Mouse (Mus musculus) telencephalon, adult 2 months (tissue): Measurements from ENCODE around the gene Caly.

Experiments used
- DNase-seq: peaks from one replicate; pipeline ENCODE4 v3.0.0-alpha.2; 2011; ENCODE audit warnings: low read depth, low spot score

Caly gene

DNA sequence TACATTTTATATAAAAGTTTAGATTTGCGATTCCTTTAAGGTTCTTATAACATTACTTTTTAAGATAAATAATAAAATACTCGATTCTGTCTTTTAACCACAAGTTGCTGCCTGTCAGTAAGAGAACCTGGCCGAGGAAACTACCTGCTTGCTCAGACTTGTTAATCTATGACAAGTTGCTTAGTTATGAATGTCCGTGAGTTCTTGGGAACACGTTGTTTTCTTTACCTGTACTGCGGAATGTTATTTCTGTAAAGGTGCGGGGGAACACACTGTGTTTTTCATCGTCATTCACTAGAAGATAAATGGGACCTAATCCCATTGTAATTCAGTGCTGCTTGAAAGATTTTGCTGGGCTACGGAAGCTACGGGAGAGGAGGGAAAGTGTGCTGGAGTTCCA is 8.3 kb upstream of the Caly start:
- DNase-seq = no peak

GRCm38 (mm10) chr7:140081408-140082241 is 723 bp downstream of the Caly start:
- peak; percentile 43 for DNase-seq

DNA sequence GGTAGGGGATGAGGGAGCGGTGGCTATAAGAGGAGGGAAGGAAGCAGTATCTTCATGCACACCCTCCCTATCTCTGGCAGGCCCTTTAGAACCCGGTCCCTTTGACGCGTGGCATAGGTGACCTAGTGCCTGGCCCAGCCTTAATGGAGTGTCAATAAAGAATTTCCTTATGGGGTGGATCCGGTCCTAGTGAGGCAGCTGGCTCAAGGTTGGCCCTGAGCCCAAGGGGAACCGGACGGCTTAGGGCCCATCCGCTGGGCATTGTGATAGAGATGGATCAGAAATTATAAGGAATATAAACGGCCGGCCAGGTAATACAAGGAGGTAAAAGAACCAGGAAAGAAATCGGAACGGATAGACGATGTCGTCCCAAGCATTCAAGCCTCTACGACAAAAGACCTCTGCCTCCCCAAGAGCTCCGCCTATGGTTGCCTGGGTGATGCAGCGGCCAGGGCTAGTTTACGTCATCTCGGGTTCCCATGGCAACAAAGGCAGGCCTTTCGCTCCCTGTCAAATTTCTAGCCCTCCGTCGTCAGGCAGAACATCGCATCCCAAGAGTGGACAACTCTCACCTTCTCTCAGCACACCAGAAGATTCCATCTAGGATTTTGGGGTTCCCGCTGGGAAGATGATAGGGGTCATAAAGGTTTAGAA is 1.7 kb downstream of the Caly start:
- DNase-seq = peak; percentile 96

DNA sequence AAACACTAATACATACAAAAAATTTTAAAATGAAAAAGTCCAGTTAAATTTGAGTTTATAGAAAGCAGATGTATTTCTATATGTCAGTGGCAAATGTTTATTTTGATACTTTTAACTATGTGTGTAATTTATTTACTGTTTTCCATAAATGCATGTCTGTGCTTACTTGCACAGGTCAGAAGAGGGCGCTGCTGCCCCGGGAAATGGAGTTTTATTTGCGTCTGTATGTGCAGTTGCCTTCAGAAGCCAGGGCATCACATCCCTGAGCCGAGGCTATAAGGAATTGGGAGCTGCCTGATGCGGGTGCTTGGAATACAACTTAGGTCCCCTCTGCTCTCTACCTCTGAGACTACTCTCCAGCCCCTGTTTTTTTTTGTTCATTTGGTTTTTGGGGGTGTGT is 3.6 kb downstream of the Caly start:
- DNase-seq = peak; percentile 67

DNA sequence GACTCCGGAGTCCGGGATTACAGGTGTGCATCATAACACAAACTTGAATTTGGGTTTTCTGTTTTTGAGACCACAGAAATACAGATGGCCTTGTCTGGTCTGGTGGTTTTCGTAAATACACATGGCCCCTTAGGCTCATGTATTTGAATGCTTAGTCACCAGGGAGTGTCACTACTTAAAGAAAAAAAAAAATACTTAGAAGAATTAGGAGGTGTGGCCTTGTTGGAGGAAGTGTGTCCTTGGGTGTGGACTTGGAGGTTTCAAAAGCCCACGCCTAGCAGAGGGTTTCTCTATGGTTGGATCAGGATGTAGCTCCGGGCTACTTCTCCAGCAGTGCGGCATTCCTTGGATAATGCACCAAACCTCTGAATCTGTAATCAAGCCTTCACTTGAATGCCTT is 4.7 kb downstream of the Caly start:
- DNase-seq = no peak

DNA sequence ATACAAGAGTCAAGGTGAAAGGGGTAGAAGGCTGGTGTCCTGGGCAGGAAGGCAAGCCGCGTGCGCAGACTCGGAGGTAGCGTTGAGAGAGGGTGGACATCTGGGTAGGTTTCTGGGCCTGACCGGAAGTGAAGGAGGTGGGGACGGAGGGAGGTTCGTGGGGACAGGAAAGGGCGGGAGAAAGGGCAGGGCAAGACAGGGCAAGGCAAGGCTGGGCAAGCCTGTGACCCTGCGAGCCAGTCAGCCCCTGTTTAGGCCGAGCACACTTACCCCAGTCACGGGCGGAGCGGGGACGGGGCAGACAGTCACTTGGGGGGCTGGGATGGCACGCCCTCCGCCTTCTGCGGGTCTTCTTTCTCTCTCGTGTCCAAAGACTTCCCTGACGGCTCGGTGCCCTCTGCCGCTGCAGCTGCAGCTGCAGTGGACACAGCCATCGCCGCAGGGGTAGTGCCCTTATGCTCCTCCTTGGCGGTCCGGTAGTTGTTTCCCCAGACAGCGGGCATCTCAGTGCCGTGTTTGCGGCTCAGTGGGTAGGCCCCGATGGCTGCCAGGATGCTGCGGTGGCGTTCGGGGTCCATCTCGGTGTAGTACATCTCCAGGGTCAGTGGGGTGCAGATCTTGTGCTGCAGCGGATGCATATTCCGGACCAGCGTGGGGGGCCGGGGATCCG is 12.2 kb downstream of the Caly start:
- no peak for DNase-seq

DNA sequence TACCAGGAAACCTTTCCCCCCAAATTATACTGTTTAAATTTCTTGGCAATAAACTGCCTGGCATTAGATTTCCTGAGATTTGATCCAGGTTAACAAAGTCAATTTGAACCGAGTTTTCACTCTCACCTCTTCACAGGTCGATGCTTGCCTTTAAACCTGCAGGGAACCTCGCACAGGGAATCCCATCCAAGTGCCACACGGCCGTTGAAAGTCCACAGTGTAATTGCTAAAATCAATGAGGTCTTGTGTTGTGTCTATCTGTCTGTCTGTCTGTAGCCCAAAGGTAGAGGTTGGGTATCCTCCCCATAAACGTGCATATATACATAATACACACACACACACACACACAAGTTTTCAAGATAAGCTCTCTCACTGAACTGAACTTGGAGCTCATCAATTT is 15.0 kb downstream of the Caly start:
- no peak for DNase-seq

- no peak for DNase-seq
Measured at GRCm38 (mm10) chr7:140063092-140063491, 19.3 kb downstream of the Caly start.

DNA sequence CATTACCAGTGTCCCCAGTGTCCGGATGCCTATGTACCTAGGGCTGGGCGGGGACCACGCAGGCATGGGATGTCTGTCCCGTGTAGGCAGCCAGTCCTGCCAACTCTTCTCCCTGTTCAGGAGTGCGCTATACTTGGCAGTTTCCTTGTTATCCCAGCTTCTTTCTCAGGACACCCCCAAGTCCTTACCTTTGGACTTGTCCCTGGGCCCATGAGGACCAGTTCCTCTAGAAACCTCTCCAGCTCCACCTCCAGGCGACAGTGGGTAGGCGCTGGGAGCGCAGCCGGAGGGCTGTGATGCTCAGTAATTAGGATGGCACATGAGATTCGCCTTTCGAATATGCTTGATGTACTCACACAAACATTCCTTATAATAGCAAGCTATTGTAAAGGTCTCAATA is 20.0 kb downstream of the Caly start:
- DNase-seq = no peak

DNA sequence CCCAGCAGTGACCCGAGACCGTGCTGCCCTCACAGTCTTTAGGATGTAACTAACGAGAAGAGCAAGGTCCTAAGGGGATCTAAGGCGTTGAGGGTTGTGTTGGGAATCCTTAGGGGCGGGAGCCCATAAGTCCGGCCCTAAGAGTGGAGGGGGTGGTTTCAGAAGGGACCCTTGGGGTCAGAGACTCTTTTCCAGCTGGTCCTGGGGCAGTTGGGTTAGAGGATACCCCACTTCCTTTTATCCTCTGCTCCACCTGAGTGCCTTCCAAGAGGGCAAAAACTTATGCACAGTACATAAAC is 20.6 kb downstream of the Caly start:
- no peak for DNase-seq

GRCm38 (mm10) chr7:140060936-140061831 is 21.2 kb downstream of the Caly start:
- DNase-seq = no peak

DNA sequence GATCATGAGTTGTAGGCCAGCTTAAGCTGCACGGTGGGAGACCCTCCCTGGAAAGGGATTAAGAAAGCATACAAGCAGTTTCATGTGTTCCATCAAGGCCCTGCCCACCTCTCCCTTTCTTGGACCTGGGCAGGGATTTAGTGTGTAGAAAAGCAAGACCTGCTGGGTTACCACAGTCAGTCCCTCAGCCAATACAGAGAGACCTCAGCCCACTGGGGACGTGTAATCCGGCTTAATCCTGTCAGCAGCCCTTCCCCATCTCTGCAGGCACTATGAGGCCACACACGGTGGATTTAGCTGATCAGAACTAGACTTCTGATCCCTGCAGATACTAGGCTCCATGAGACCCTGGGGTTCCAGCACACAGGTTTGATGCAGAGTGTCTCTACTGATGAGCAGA is 22.7 kb downstream of the Caly start:
- DNase-seq = no peak

GRCm38 (mm10) chr7:140058528-140058927 is 23.8 kb downstream of the Caly start:
- DNase-seq = no peak

GRCm38 (mm10) chr7:140057413-140058407 is 24.6 kb downstream of the Caly start:
- DNase-seq = no peak

- DNase-seq = peak; percentile 70
Measured at GRCm38 (mm10) chr7:140054124-140054523, 28.2 kb downstream of the Caly start.

GRCm38 (mm10) chr7:140049115-140049689 is 33.1 kb downstream of the Caly start:
- DNase-seq = no peak

DNA sequence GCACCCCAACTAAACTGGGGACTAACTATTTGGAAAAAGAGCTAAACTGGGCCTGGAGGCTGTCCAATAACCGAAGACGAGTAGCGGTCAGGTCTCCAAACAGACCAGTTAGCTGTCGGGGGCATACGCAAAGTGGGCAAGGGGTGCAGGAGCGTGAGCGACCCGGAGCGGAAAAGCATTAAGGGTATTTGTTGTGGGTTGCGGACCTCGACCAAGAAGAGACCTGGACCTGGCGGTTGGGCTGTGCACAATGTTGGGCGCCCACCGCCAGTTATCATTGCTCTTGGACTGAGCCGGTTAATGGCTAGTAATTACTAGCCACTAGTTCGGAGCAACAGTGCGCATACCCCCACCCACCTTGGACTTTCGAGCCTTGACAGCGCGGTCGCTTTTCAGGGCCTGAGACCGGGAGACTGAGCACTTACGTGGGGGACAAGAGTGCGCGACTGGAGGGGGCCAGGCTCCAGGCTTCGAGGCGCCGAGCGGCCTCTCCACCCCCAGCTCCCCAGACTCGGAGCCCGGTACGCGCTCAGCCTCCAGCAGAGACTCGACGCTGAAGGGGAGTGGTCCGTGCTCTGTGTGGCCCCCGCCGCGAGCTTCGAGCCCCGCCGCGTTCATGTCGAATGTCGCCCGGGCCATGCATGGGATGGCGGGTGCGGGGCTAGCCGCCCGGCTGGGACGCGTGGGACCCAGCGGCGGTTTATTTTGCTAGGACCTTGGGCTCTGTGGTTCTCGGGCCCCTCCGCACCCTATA is 33.8 kb downstream of the Caly start, which contains the start of gene Msx3:
TSS of gene Msx3 (minus strand) at position 729 of the 754 bp plus-strand sequence.
- DNase-seq = no peak

- no peak for DNase-seq
Measured at GRCm38 (mm10) chr7:140047811-140048311, 34.5 kb downstream of the Caly start.

- DNase-seq = no peak
Measured at GRCm38 (mm10) chr7:140045546-140045945, 36.8 kb downstream of the Caly start.
